Mouse (Mus musculus) intestine, embryonic 14.5 days (tissue): Measurements from ENCODE around the gene Ppm1a. TPM values are rescaled to one million over a fixed set of nuclear protein-coding genes. Genes with fewer than 3 reads are reported as not detected.

Experiments used
- ATAC-seq: fragments of 200-750 bp; cut with Nextera tagmentation; replicated peaks from 2 replicates; pipeline ENCODE4 v1.8.0; 2017; ENCODE audit warnings: low read depth, moderate number of reproducible peaks, moderate TSS enrichment, moderate library complexity; ENCODE audit not compliant: low FRiP score, low TSS enrichment
- DNase-seq: peaks from one replicate; pipeline ENCODE4 v3.0.0-alpha.2; 2018; ENCODE audit warnings: low spot score
- H3K27ac ChIP-seq: fragments of 300-500 bp; sonication (generic); 2 replicates; pipeline ENCODE4 v1.5.1; 2014; ENCODE audit warnings: low read depth, mild to moderate bottlenecking, control low read depth
- H3K27me3 ChIP-seq: fragments of 300-500 bp; sonication (generic); replicated peaks from 2 replicates; pipeline ENCODE4 v1.6.1; 2014; ENCODE audit warnings: low read length, control low read depth; ENCODE audit not compliant: control insufficient read depth, insufficient read depth
- H3K36me3 ChIP-seq: fragments of 300-500 bp; sonication (generic); 2 replicates; pipeline ENCODE4 v1.6.1; 2014; ENCODE audit warnings: low read length, control low read depth; ENCODE audit not compliant: control insufficient read depth, insufficient read depth
- H3K4me1 ChIP-seq: fragments of 300-500 bp; sonication (generic); replicated peaks from 2 replicates; pipeline ENCODE4 v1.6.1; 2014; ENCODE audit warnings: low read length, control low read depth, mixed read lengths; ENCODE audit not compliant: control insufficient read depth, insufficient read depth
- H3K4me2 ChIP-seq: fragments of 300-500 bp; sonication (generic); 2 replicates; pipeline ENCODE4 v1.6.1; 2014; ENCODE audit warnings: low read length
- H3K4me3 ChIP-seq: fragments of 300-500 bp; sonication (generic); 2 replicates; pipeline ENCODE4 v1.5.1; 2014; ENCODE audit warnings: low read depth, low read length, control low read depth, mixed read lengths
- H3K9ac ChIP-seq: fragments of 300-500 bp; sonication (generic); 2 replicates; pipeline ENCODE4 v1.6.1; 2014; ENCODE audit warnings: mild to moderate bottlenecking, low read length
- H3K9me3 ChIP-seq: fragments of 300-500 bp; sonication (generic); 2 replicates; pipeline ENCODE4 v1.6.1; 2016; ENCODE audit warnings: low read length, control low read depth; ENCODE audit not compliant: control insufficient read depth
- WGBS: fragments of 180-500 bp; shearing (Covaris S2); extraction: QIAGEN DNeasy Blood & Tissue Kit; methylation state at CpG from one replicate; pipeline ENCODE4 v1.1.7; 2014; 5-methylcytosine and 5-hydroxymethylcytosine counted together
- polyA plus RNA-seq: library from polyadenylated mRNA; unstranded; fragments of >200 nt; fragmentation: Nextera tagmentation; extraction: Ambion mirVana; gene quantifications from 2 replicates; pipeline ENCODE4 v1.2.1, GENCODE M21; 2014

Ppm1a gene
- polyA plus RNA-seq, 1 experiment from 2014 or later: 83.3 TPM

- Histone ChIP-seq H3K27ac (no peak overlapping the region), H3K36me3 (peaks cover 39% of the 10 kb centered on the region), H3K4me1 (no peaks in the 10 kb centered on the region), H3K9me3 (no peaks in the 10 kb centered on the region), H3K4me3 (no peak overlapping the region), H3K9ac (no peak overlapping the region), H3K4me2 (no peak overlapping the region), H3K27me3 (no peaks in the 10 kb centered on the region)
- no peak for ATAC-seq
- WGBS: 94% methylated on average over 6 of the region's 6 CpGs
- no peak for DNase-seq
These were observed 28.1 kb downstream of the Ppm1a start for GRCm38 (mm10) chr12:72785183-72785930.

DNA sequence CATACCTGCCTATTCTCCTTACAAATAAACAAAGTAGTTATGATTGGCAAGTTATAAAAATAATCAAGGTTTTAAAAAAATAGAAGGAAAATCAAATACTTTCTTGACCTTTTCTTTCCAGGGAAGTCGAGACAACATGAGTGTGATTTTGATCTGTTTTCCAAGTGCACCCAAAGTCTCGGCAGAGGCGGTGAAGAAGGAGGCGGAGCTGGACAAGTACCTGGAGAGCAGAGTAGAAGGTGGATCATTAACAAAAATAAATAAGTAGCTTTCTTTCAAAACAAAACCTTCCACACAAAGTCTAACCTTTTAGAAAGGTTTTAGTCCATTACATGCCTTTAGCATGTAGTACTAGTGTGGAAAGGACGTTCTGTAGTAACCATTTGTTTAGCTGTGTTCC lies 29.3 kb downstream of the Ppm1a start:
- Histone ChIP-seq H3K36me3 (peaks cover 46% of the 10 kb centered on the region), H3K27ac (no peak overlapping the region), H3K9me3 (no peaks in the 10 kb centered on the region), H3K4me2 (no peak overlapping the region), H3K4me3 (no peak overlapping the region), H3K4me1 (no peaks in the 10 kb centered on the region), H3K9ac (no peak overlapping the region), H3K27me3 (no peaks in the 10 kb centered on the region)
- DNase-seq: no peak
- WGBS: 93% methylated on average over 5 of the region's 5 CpGs
- ATAC-seq: no peak

GRCm38 (mm10) chr12:72786986-72787385 lies 29.7 kb downstream of the Ppm1a start:
- Histone ChIP-seq H3K4me3 (no peak overlapping the region), H3K27me3 (no peaks in the 10 kb centered on the region), H3K4me1 (peaks cover 2% of the 10 kb centered on the region; the same call in 1 of the 2 replicates), H3K27ac (no peak overlapping the region), H3K4me2 (no peak overlapping the region), H3K36me3 (peaks cover 46% of the 10 kb centered on the region), H3K9me3 (no peaks in the 10 kb centered on the region), H3K9ac (no peak overlapping the region)
- WGBS: 83% methylated on average over 4 of the region's 4 CpGs
- no peak for ATAC-seq
- DNase-seq: no peak

DNA sequence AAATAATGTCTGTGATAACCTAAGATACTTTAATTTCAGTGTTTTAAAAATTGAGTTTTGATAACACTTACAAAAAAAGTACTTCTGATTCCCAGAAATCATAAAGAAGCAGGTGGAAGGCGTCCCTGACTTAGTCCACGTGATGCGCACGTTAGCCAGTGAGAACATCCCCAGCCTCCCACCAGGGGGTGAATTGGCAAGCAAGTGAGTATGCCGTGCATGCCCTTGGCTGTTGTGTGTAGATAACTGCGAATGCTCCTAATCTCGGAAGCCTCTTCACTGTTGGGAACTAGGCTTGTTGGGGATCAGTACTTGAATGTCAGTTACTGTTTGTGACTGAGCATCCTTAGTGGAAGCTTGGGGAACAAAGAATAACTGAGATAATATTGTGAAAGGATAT lies 33.3 kb downstream of the Ppm1a start:
- no peak for ATAC-seq
- 67% methylated on average over 7 of the region's 7 CpGs for WGBS
- Histone ChIP-seq H3K27ac (no peak overlapping the region), H3K36me3 (peaks cover 54% of the 10 kb centered on the region), H3K9ac (no peak overlapping the region), H3K4me2 (no peak overlapping the region), H3K4me1 (peaks cover 10% of the 10 kb centered on the region; the same call in 1 of the 2 replicates), H3K9me3 (no peaks in the 10 kb centered on the region), H3K4me3 (no peak overlapping the region), H3K27me3 (no peaks in the 10 kb centered on the region)
- DNase-seq: no peak

DNA sequence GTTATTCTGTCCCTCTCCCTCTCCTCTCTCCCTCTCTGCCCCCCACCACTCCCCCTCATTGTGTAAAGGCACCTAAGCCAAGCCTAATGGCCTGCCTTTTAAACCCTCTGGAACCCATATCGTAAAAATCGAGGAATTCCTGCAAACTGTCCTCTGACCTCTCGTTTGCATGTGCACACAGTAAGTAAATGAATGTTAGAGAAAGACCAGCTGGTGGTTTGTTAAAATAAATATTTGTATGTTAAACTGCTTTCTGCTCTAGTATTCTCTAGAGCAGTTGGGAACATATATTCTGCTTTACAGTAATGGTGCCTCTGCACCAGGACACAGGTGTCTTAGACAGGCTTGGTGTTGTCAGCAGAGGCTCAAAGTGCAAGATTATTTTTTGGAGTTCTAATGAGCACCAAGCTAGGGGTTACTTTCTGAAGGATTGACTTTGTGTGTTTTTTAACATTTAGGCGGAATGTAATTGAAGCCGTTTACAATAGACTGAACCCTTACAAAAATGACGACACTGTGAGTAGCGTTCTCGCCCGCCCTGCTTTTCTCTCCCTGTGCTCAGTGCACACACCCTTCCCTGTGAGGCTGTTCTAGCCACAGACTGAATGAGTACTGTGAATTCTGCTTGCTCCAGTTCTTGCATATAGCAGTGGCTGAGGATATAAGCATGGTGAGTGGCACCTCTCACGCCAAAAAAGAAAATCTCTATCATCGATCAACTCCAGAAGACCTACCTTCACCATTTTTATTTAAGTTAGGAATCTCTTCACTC lies 35.3 kb downstream of the Ppm1a start:
- Histone ChIP-seq H3K4me3 (no peak overlapping the region), H3K9ac (no peak overlapping the region), H3K27ac (no peak overlapping the region), H3K4me1 (peaks cover 10% of the 10 kb centered on the region; the same call in 1 of the 2 replicates), H3K36me3 (peaks cover 54% of the 10 kb centered on the region), H3K4me2 (no peak overlapping the region), H3K9me3 (no peaks in the 10 kb centered on the region), H3K27me3 (no peaks in the 10 kb centered on the region)
- DNase-seq: no peak
- ATAC-seq: no peak
- 60% methylated on average over 11 of the region's 11 CpGs for WGBS

DNA sequence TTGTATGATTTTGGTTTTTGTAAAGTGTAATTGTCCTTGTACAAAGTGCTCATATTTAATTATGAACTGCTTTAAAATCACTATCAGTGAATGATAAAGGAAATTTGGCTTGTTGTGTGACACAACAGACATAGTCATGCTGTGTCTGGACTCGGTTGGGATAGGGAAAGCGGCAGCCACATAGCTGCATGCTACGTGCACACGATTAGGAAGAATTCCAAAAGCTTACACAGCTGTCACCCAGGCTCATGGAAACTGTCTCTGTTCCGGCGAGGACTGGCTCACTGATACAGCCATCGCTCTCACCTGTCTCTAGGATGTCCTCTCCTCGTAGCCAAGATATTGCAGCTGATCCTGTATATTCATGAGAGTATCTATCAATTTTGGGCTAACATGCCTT lies 36.7 kb downstream of the Ppm1a start:
- Histone ChIP-seq H3K9ac (no peak overlapping the region), H3K4me1 (peaks cover 10% of the 10 kb centered on the region; the same call in 1 of the 2 replicates), H3K9me3 (no peaks in the 10 kb centered on the region), H3K4me2 (no peak overlapping the region), H3K4me3 (no peak overlapping the region), H3K27me3 (no peaks in the 10 kb centered on the region), H3K27ac (no peak overlapping the region), H3K36me3 (peaks cover 54% of the 10 kb centered on the region)
- ATAC-seq: no peak
- DNase-seq: no peak
- 89% methylated on average over 8 of the region's 8 CpGs for WGBS

- Histone ChIP-seq H3K9ac (no peak overlapping the region), H3K27me3 (no peaks in the 10 kb centered on the region), H3K27ac (no peak overlapping the region), H3K4me2 (no peak overlapping the region), H3K36me3 (no peaks in the 10 kb centered on the region), H3K4me3 (no peak overlapping the region), H3K4me1 (no peaks in the 10 kb centered on the region), H3K9me3 (0 out of 2 replicates have a peak, but pooled peaks cover 3% of the 10 kb centered on the region)
- DNase-seq (no peak), ATAC-seq (no peak)
- WGBS: 74% methylated on average over 6 of the region's 6 CpGs
These were observed 52.5 kb downstream of the Ppm1a start for GRCm38 (mm10) chr12:72809798-72810197.

DNA sequence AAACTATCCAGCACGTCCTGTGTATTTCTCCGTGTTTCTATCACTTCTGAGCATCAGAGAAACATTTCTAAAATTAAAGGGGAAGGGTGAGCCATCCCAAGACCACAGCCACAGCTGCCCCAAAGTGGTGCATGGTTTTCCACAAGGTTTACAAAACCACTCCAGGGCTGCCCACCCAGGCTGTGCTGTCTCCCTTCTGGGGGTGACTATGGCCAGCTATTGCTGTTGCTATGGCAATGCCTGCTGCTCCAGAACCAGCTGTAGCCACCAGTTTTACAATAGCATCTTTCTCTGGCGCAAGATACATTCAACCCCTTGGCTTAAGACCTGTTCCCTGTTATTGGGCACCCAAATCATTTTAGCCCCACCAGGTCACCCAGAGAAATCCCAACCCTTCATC lies 54.3 kb downstream of the Ppm1a start:
- no peak overlapping the region for H3K4me2 ChIP-seq
- H3K27me3 ChIP-seq: no peaks in the 10 kb centered on the region
- H3K4me3 ChIP-seq: no peak overlapping the region
- H3K4me1 ChIP-seq: no peaks in the 10 kb centered on the region
- H3K36me3 ChIP-seq: no peaks in the 10 kb centered on the region
- no peak overlapping the region for H3K9ac ChIP-seq
- 0 out of 2 replicates have a peak, but pooled peaks cover 12% of the 10 kb centered on the region for H3K9me3 ChIP-seq
- no peak overlapping the region for H3K27ac ChIP-seq
- DNase-seq: no peak
- WGBS: 56% methylated on average over 3 of the region's 3 CpGs
- ATAC-seq: no peak
